Mouse (Mus musculus) gastrocnemius, postnatal 25 days (tissue): ENCODE data around the gene Zfp639. TPM values are rescaled to one million over a fixed set of nuclear protein-coding genes. Genes with fewer than 3 reads are reported as not detected.
A peak's percentile ranks its signal among the peaks of the same experiment; 100 is the strongest.

Experiments used
- DNase-seq: peaks from one replicate; pipeline ENCODE4 v3.0.0; 2022
- total RNA-seq, 2 experiments: library from RNA; stranded (reverse); gene quantifications; 1 replicate in 1 of 2; 2 replicates in 1 of 2; pipeline ENCODE4 v1.2.3; 2021

Zfp639 gene
- total RNA-seq, 2 experiments from 2014 or later, result 20.6 to 26.3 TPM

DNA sequence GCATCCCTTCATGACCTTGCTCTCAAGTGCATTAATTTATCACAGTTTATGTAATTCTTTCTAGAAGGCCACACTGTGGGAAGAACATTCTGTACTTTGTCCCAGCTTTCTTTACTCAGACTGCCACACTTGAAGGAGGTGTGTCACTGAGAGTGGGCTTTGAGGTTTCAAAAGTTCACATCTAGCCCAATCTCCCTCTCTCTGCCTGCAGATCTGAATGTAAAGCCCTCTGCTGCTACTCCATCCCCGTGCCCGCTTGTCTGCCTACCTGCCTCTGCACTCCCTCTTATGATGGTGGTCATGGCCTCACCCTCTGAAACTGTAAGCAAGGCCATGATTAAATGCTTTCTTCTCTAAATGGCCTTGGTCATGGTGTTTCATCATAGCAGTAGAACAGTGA, 9.7 kb upstream of the Zfp639 start:
- no peak for DNase-seq

DNA sequence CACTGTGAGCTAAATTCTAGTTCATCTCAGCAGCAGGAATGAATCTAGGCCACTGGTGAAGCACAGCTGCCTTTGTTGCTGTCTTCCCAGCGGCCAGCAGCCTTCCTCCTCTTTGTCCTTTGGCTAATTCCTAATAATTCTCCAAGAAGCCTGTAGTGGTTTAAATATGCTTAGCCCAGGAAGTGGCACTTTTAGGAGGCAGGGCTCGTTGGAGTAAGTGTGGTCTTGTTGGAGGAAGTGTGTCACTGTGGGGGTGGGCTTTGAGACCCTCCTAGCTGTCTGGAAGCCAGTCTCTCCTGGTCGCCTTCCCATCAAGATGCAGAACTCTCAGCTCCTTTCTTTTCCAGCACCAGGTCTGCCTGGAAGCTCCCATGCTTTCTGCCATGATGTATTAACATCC, 4.2 kb upstream of the Zfp639 start:
- no peak for DNase-seq

DNA sequence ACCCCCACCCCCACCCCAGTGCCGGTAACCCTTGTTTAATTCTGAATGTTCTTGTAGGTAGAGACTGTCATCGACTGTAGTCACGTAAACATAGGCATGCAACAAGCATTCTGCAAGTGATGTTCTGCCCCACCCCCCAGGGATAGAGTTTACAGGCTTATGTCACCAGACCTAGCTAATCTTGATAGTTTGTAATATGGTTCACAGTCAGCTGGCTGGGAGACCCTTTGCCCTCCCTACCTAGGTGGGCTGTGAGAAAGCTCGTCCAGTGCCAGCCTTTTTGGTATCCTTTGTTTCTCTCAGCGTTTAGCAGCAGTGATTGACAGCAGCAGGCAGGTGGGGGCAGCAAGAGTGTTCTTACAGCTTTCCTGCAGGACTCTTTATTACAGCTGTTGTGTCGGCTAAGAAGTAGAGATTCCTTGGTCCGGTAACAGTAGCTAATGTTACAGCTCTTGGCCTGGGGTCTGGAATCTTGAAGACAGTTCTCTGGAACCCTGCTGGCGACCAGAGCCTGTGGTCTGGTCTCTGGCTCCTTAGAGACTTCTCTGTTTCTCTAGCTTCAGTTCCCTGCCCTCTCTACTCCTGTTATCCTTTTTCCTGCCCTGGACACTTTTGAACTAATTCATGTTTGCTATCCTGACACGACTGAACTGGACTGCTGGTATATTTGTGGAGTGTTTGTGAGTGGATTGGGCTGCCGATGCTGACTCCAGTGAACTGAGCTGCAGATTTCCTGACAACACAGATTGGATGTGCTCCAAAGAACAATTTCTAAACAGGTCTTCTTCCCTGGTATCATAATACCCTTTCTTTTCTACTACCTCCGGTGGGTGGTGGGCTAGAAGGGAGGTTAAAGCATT, 3.5 kb upstream of the Zfp639 start:
- no peak for DNase-seq

DNA sequence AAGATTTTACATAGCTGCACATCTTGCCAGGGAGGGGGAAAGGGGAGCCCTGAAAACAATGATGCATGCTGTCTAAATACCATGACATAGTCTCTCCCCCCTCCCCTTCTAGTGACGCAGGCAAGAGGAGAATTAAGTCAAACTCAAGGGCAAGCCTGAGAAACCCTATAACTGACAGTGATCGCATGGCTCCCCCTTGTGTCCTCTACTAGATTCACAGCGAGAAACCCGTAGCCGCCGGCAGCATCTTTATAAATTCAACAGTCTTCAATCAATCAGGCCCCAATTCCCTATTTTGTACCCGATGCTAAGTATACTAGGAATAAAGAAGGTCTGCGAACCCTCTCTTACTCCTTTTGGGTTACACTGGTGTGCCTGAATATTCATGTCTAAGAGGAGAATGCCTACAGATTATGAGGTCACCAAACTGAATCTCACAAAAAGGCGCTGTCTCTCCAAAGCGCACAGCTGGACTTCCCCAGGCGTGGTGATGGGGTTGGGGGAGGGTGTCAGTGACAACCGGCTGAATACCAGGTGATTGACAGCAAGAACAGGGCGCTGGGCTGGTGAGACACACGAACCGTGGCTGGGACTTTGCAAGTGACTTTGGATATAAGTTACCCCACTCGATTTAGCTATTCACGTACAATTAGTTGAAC, 1.3 kb upstream of the Zfp639 start:
- peak; percentile 29 for DNase-seq

DNA sequence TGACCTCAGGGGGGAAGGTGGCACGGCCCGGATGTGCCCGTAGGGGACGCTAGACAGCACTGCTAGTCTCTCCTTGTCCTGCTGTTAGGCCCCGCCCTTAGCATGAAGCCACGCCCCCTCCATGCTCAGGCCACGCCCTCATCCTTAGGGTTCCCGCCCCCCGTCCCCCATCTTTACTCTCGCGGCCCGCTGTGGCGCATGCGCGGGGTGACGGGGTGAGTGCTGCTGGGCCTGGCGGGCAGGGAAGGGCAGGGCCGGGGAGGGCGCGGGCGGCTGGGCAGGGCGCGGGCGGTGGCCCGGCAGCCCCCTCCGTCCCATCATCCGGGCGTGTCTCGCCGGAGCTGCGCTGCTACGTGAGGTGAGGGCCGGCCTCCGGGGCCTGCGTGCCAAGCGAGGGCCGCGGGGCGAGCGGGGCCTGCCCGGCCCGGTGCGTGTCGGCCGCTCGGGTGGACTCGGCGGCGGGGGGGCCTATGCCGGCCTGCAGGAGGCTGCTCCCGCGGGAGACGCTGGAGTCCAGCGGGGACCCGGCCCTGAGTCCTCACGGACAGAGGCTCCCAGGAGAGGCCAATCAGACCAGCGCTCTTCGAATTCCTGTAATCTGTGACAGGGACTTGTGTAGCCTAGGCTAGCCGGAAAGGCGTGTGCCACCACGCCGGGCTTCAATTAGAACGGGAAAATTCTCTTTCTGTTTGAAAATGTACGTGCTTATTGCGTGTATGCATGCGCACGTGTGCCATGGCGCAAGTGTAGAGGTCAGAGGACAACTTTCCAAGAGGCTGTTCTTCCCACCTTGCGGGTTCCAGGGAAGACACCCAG, 524 bp downstream of the Zfp639 start:
- peak; percentile 96 for DNase-seq

DNA sequence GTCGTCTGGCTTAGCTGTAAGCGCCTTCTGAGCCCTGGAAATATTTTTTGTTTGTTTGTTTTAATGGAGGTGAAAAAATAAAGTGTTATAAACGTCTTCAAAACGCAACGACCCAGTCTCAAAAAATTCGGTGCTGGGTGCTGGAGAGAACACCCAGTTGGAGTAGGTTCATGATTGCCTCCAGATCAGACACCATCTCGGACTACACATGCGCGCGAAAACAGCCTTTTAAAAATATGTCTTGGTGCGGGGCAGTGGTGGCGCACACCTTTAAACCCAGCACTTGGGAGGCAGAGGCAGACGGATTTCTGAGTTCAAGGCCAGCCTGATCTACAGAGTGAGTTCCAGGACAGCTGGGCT, 1.1 kb downstream of the Zfp639 start:
- DNase-seq, result no peak

DNA sequence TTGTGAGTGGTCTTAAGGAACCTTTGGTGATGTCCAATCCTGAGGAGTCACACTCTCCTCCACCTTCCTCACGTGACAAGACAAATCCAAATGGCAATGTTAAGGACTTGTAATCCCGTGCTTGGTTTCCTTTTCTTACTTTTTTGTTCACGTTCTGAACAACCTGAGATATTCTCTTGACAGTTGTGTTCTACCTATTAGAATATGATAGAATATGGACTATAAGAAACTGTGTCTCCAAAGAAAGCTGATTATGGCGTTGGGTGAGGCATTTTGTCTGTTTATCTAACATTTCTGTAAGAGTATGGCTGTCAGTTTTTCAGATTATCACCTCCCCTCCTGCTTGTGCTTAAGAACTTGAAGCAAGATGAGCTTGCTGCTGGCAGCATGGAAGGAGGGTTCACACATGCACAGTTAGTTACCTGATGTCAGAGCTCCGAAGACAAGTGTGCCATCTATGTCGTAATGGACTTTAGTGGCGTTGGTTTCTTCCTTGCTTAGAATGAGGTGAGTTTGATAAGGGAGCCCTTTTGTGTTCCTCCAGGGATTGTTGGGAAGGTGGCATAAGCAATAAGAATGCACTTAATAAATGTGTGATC, 2.7 kb downstream of the Zfp639 start:
- DNase-seq, result no peak

DNA sequence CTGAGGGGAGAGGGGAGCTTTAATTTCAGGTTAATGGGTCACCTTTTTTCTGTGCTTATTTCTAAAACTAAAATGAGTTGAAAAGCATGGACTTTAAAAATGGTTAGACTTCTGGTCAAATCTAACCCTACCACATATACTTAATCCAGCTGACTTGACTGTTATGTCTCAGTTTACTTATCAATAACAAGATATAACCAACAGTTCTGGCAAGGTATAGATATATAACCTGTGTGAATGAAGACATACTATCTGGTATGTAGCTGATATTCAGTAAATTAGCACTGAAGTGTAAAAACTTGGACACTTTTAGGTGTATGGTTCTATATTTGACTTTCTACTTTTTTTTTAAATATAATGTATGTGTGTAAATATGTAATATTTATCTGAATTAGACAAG, 3.5 kb downstream of the Zfp639 start:
- DNase-seq, result no peak

DNA sequence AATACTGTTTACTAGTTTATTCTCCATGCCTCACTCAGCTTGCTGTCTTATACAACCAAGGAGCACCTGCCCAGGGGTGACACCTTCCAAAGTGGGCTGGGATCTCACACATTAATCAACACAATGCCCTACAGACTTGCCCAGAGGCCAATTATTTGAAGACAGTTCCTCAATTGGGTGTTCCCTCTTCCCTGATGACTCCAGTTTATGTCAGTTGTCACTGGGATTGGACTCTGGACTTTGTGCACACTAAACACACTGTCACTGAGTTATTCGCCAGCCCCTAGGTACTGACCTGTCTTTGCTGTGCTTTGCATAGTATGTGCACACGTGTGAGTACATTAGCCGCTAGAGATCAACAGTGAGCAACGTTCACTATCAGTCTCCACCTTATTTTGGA, 17.1 kb downstream of the Zfp639 start:
- no peak for DNase-seq

DNA sequence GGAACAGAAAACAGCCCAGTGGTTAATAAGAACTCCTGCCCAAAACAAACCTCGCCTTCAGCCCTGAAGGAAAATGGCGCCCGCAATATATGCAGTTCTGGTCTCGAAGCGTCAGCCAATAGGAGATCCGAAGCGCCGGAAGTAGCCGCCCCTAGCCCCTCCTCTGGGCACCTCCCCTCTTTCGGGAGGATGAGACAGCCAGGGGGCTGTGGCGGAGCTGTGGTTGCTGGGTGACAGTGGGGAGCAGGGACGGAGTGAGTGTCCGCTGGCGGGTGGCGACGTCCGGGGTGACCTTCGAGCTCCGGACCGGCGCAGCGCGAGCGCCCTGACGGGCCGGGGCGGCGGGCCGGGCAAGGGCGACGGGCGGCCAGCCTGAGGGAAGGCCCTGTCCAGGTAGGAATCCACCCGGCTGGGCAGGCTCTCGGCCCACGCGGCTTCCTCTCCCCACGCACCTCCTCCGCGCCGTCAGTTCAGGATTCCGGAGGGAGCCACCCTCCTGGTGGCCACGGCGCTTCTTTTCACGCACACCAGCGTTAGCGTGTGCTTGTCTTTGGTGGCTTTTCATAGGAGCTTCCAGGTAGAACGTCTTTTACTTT, 19.3 kb downstream of the Zfp639 start, which contains the start of gene Mfn1:
TSS of gene Mfn1 (plus strand) at position 163 of the 596 bp plus-strand sequence.
- DNase-seq, result peak; percentile 95

DNA sequence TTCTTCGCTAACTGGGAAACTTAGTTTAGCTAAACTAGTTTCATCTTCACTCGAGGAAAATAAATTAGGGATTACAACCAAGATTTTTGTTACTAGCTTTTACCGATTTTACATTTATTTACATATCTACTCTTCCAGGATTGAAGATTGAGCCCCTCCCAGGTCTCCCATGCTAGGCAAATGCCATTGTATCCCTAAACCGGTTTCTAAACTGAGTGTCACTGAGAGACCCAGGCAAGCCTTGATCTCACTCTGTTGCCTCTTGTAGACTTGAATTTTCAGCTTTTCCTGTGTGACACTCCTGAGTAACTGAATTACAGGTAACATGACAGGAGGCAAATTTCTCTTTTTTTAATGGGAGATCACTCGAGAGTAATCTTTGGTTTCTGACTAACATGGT, 20.0 kb downstream of the Zfp639 start:
- no peak for DNase-seq

DNA sequence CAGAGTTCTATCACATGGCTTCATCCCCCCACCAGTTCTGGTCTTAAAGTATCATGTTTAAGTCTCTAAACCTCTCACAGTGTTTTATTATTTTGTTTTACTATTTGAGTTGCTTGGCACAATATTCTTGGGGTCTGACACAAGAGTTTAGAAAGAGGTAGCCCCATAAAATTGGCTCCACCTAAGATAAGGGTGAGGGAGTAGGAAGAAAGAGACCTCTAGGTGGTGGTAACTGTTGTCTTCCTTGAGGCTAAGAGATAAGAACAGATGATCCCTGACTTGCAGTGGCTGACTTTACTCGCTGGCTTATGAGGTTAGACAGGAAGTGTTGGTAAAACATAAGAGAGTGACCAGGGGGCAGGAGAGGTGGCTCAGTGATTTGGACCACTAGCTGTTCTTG, 25.6 kb downstream of the Zfp639 start:
- no peak for DNase-seq

DNA sequence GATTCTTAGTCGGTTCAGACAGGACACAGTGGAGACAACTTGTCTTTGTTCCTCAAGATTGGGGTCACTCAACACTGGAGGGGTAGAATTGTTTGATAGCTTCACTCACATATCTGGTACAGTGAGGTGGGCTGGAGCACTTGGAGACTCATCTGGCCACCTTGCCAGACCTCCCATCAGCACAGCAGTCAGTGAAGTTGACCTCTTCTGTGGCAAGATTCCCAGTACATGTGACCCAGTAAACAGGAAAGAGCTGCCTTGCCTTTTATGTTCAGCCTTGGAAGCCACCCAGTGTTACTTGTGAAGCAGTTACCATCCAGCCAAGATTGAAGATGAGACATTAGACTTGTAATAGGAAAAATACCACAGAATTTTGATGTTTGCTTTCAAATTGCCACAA, 27.5 kb downstream of the Zfp639 start:
- peak; percentile 71 for DNase-seq

DNA sequence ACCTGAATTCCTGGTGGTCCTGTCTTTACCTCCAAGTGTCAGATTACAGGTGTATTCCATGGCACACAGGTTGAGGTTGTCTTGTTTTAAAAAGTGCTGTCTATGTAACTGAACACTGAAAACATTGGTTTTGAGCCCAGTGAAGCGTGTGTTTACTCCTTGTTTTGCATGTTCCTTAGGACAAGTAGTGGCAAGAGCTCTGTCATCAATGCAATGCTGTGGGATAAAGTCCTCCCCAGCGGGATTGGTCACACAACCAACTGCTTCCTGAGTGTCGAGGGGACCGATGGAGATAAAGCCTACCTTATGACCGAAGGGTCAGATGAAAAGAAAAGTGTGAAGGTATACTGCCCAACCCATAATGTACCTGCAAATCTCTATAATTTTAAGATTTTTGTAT, 28.0 kb downstream of the Zfp639 start:
- no peak for DNase-seq

DNA sequence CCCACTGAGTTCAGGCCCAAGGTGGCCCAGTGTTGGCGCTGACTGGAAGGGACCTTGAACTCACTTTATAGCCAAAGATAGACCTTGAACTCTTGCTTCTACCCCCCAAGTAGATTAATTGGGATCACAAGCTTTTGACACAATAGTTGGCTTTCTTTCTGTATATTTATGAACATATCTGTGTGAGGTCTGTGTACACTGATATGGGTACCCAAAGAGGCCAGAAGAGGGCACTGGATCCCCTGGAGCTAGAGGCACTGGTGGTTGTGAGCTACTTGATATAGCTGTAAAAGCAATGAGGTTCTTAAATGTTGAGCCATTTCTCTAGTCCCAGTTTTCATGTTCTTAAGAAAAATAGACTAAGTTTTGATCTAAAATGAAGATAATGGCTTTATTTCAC, 43.0 kb downstream of the Zfp639 start:
- DNase-seq, result no peak

DNA sequence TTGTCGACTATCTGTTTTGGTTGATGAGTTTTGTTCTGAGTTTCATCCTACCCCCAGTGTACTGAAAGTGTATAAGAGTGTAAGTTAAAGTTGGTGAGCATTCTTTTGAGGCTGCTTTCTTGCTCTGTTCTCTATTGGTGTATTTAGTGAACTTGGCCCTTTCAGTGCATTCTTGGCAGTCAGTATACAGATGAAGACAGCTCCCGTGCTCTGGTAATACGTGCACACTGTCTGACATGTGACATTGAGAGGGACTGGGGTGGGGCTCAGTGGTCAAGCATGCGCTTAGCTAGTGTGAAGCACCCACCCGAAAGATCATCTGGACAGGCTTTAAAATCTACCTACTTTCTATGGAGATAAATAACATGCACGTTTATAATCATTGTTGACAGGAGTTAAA, 53.3 kb downstream of the Zfp639 start:
- DNase-seq, result no peak

Other genes starting within 250 kb of the Zfp639 start
- gene Zmat3, start 144.2 kb upstream of the Zfp639 start, total RNA-seq, result 10 to 100 TPM in 1 of 2 experiments, 1 to 10 TPM in 1; 8.0 to 11.5 TPM
- 10 to 100 TPM; 41.6 to 61.0 TPM for gene Pik3ca, start 112.6 kb upstream of the Zfp639 start, total RNA-seq
- gene Kcnmb3, start 18.0 kb upstream of the Zfp639 start, total RNA-seq, result not detected
- 100 to 1,000 TPM; 184 to 204 TPM for gene Mfn1, start 19.2 kb downstream of the Zfp639 start, total RNA-seq
- gene Gnb4, start 106.3 kb downstream of the Zfp639 start, total RNA-seq, result 1 to 10 TPM; 6.2 to 7.9 TPM
- gene Actl6a, start 196.0 kb downstream of the Zfp639 start, total RNA-seq, result 10 to 100 TPM; 14.8 to 16.8 TPM
- gene Ndufb5, start 226.7 kb downstream of the Zfp639 start, total RNA-seq, result 100 to 1,000 TPM; 583 to 623 TPM
- 10 to 100 TPM; 30.5 to 33.2 TPM for gene Mrpl47, start 227.3 kb downstream of the Zfp639 start, total RNA-seq